Mouse (Mus musculus) heart, postnatal 0 days (tissue): ENCODE measurements around the gene Cyp1a2. TPM values are rescaled to one million over a fixed set of nuclear protein-coding genes. Genes with fewer than 3 reads are reported as not detected.

ENCODE experiments used
- ATAC-seq: fragments of 200-750 bp; cut with Nextera tagmentation; 2 replicates; pipeline ENCODE4 v1.8.0; 2017; ENCODE audit warnings: low read depth, moderate number of reproducible peaks, moderate library complexity; ENCODE audit not compliant: insufficient read depth
- DNase-seq: peaks from one replicate; pipeline ENCODE4 v3.0.0-alpha.2; 2016; ENCODE audit warnings: low spot score
- H3K27ac ChIP-seq: fragments of 300-500 bp; sonication (generic); 2 replicates; pipeline ENCODE4 v1.5.1; 2014; ENCODE audit warnings: low read depth, mild to moderate bottlenecking
- H3K27me3 ChIP-seq: fragments of 300-500 bp; sonication (generic); 2 replicates; pipeline ENCODE4 v1.6.1; 2014; ENCODE audit warnings: low read length, mixed read lengths; ENCODE audit not compliant: control insufficient read depth, insufficient read depth
- H3K36me3 ChIP-seq: fragments of 300-500 bp; sonication (generic); replicated peaks from 2 replicates; pipeline ENCODE4 v1.6.1; 2014; ENCODE audit warnings: low read length, mixed read lengths; ENCODE audit not compliant: control insufficient read depth, insufficient read depth
- H3K4me1 ChIP-seq: fragments of 300-500 bp; sonication (generic); 2 replicates; pipeline ENCODE4 v1.6.1; 2014; ENCODE audit warnings: antibody characterized with exemption; ENCODE audit not compliant: control insufficient read depth, insufficient read depth
- H3K4me2 ChIP-seq: fragments of 300-500 bp; sonication (generic); 2 replicates; pipeline ENCODE4 v1.6.1; 2014; ENCODE audit warnings: low read depth, mild to moderate bottlenecking, low read length, moderate library complexity
- H3K4me3 ChIP-seq: fragments of 300-500 bp; sonication (generic); 2 replicates; pipeline ENCODE4 v1.5.1; 2014; ENCODE audit warnings: low read depth, low read length
- H3K9ac ChIP-seq: fragments of 300-500 bp; sonication (generic); replicated peaks from 2 replicates; pipeline ENCODE4 v1.6.1; 2014; ENCODE audit warnings: low read depth, low read length, mixed read lengths
- H3K9me3 ChIP-seq: fragments of 300-500 bp; sonication (generic); replicated peaks from 2 replicates; pipeline ENCODE4 v1.6.1; 2016; ENCODE audit warnings: low read length; ENCODE audit not compliant: control insufficient read depth
- CTCF ChIP-seq: IDR thresholded peaks from 2 replicates; pipeline ENCODE4 v1.5.1; 2016; ENCODE audit warnings: antibody characterized with exemption, control low read depth, low read depth
- EP300 ChIP-seq: IDR thresholded peaks from 2 replicates; pipeline ENCODE4 v1.6.1; 2016; ENCODE audit warnings: antibody characterized with exemption, low read depth
- WGBS: fragments of 180-500 bp; shearing (Covaris S2); extraction: QIAGEN DNeasy Blood & Tissue Kit; methylation state at CpG from one replicate; pipeline ENCODE4 v1.1.7; 2014; 5-methylcytosine and 5-hydroxymethylcytosine counted together
- polyA plus RNA-seq: library from polyadenylated mRNA; unstranded; fragments of >200 nt; fragmentation: Nextera tagmentation; extraction: Ambion mirVana; gene quantifications from 2 replicates; pipeline ENCODE4 v1.2.1, GENCODE M21; 2015
- total RNA-seq: library from RNA; depleted of rRNA; stranded (reverse); fragments of >200 nt; gene quantifications from 2 replicates; pipeline ENCODE4 v1.2.3, GENCODE M21; 2014; ENCODE audit warnings: low replicate concordance; rRNA removed

Cyp1a2 gene
- total and polyA plus RNA-seq, 2 experiments from 2014 or later, result not detected

- DNase-seq (no peak), ATAC-seq (no peak)
- no peak overlapping the region for H3K9ac ChIP-seq
- H3K9me3 ChIP-seq, result no peaks in the 10 kb centered on the region
- WGBS, result 88% methylated on average over 17 of the region's 17 CpGs
- no peak overlapping the region for H3K27ac ChIP-seq
- TF ChIP-seq CTCF, result no peak
- no peak for TF ChIP-seq EP300
- peaks cover 66% of the 10 kb centered on the region for H3K36me3 ChIP-seq
- H3K4me2 ChIP-seq, result no peak overlapping the region
- no peaks in the 10 kb centered on the region for H3K27me3 ChIP-seq
- H3K4me1 ChIP-seq, result no peaks in the 10 kb centered on the region
- no peak overlapping the region for H3K4me3 ChIP-seq
Observed at GRCm38 (mm10) chr9:57627191-57627590, 56.3 kb downstream of the Cyp1a2 start.

Other genes starting within 250 kb of the Cyp1a2 start
- gene Ppcdc, start 243.6 kb downstream of the Cyp1a2 start, total RNA-seq, result 14.0 and 14.1 TPM in 2 replicates
- gene Ppcdc, start 243.6 kb downstream of the Cyp1a2 start, polyA plus RNA-seq, result 14.1 and 14.3 TPM in 2 replicates
- gene Scamp5, start 215.6 kb downstream of the Cyp1a2 start, total RNA-seq, result 16.1 and 19.6 TPM in 2 replicates
- 7.0 TPM in 2 replicates for gene Scamp5, start 215.6 kb downstream of the Cyp1a2 start, polyA plus RNA-seq
- gene Rpp25, start 179.7 kb downstream of the Cyp1a2 start, total RNA-seq, result 13.8 and 21.3 TPM in 2 replicates
- 11.3 and 15.0 TPM in 2 replicates for gene Rpp25, start 179.7 kb downstream of the Cyp1a2 start, polyA plus RNA-seq
- 1,146 and 1,154 TPM in 2 replicates for gene Cox5a, start 162.4 kb downstream of the Cyp1a2 start, total RNA-seq
- 4,139 and 4,337 TPM in 2 replicates for gene Cox5a, start 162.4 kb downstream of the Cyp1a2 start, polyA plus RNA-seq
- gene Fam219b, start 146.2 kb downstream of the Cyp1a2 start, total RNA-seq, result 4.5 and 9.2 TPM in 2 replicates
- 8.0 and 8.8 TPM in 2 replicates for gene Fam219b, start 146.2 kb downstream of the Cyp1a2 start, polyA plus RNA-seq
- gene Mpi, start 130.9 kb downstream of the Cyp1a2 start, total RNA-seq, result 130 TPM in 2 replicates
- gene Mpi, start 130.9 kb downstream of the Cyp1a2 start, polyA plus RNA-seq, result 97.7 and 99.1 TPM in 2 replicates
- gene Scamp2, start 122.8 kb downstream of the Cyp1a2 start, total RNA-seq, result 42.1 and 91.7 TPM in 2 replicates
- 45.9 and 46.5 TPM in 2 replicates for gene Scamp2, start 122.8 kb downstream of the Cyp1a2 start, polyA plus RNA-seq
- 28.1 and 189 TPM in 2 replicates for gene Ulk3, start 94.3 kb downstream of the Cyp1a2 start, total RNA-seq
- gene Ulk3, start 94.3 kb downstream of the Cyp1a2 start, polyA plus RNA-seq, result 6.6 and 8.0 TPM in 2 replicates
- not detected in 2 replicates for gene Cplx3, start 77.4 kb downstream of the Cyp1a2 start, total RNA-seq
- gene Cplx3, start 77.4 kb downstream of the Cyp1a2 start, polyA plus RNA-seq, result 0.07 TPM in 1 of 2 replicates, not detected in the other
- 0.15 TPM in 1 of 2 replicates, not detected in the other for gene Lman1l, start 62.9 kb downstream of the Cyp1a2 start, total RNA-seq
- not detected in 2 replicates for gene Lman1l, start 62.9 kb downstream of the Cyp1a2 start, polyA plus RNA-seq
- gene Csk, start 30.1 kb downstream of the Cyp1a2 start, total RNA-seq, result 44.6 and 54.2 TPM in 2 replicates
- 10.8 and 13.9 TPM in 2 replicates for gene Csk, start 30.1 kb downstream of the Cyp1a2 start, polyA plus RNA-seq
- gene Cyp1a1, start 4.2 kb upstream of the Cyp1a2 start, total RNA-seq, result not detected in 2 replicates
- gene Cyp1a1, start 4.2 kb upstream of the Cyp1a2 start, polyA plus RNA-seq, result 0.05 TPM in 1 of 2 replicates, not detected in the other
- gene Edc3, start 24.8 kb upstream of the Cyp1a2 start, total RNA-seq, result 3.7 and 4.8 TPM in 2 replicates
- 9.5 and 10.6 TPM in 2 replicates for gene Edc3, start 24.8 kb upstream of the Cyp1a2 start, polyA plus RNA-seq
- 27.5 and 40.8 TPM in 2 replicates for gene Clk3, start 82.2 kb upstream of the Cyp1a2 start, total RNA-seq
- gene Clk3, start 82.2 kb upstream of the Cyp1a2 start, polyA plus RNA-seq, result 31.9 and 34.8 TPM in 2 replicates
- 7.3 and 11.1 TPM in 2 replicates for gene Arid3b, start 153.1 kb upstream of the Cyp1a2 start, total RNA-seq
- gene Arid3b, start 153.1 kb upstream of the Cyp1a2 start, polyA plus RNA-seq, result 4.4 and 5.2 TPM in 2 replicates
- gene Ubl7, start 227.3 kb upstream of the Cyp1a2 start, total RNA-seq, result 94.9 and 132 TPM in 2 replicates
- 139 TPM in 2 replicates for gene Ubl7, start 227.3 kb upstream of the Cyp1a2 start, polyA plus RNA-seq